Mouse (Mus musculus) G1E (cell line): ENCODE results near the gene Slc7a6. TPM values are rescaled to one million over a fixed set of nuclear protein-coding genes. Genes with fewer than 3 reads are reported as not detected.

Experiments
- ATAC-seq: 2 replicates; pipeline ENCODE4 v1.8.0; 2016; ENCODE audit warnings: mild to moderate bottlenecking; ENCODE audit not compliant: insufficient number of reproducible peaks, poor library complexity, low FRiP score, severe bottlenecking; ENCODE audit errors: extremely low read depth
- DNase-seq: peaks from one replicate; pipeline ENCODE4 v3.0.0; 2012; ENCODE audit warnings: low spot score
- H3K27me3 ChIP-seq: 2 replicates; pipeline ENCODE4 v1.6.1; 2012; ENCODE audit warnings: mild to moderate bottlenecking, low read length, inconsistent platforms; ENCODE audit not compliant: insufficient read depth
- H3K36me3 ChIP-seq: replicated peaks from 2 replicates; pipeline ENCODE3; 2012; ENCODE audit warnings: mild to moderate bottlenecking, inconsistent platforms
- H3K4me1 ChIP-seq: 2 replicates; pipeline ENCODE4 v1.6.1; 2012; ENCODE audit warnings: low read depth, low read length, inconsistent platforms, mixed read lengths; ENCODE audit not compliant: insufficient read depth
- H3K4me3 ChIP-seq: 2 replicates; pipeline ENCODE4 v1.5.1; 2012; ENCODE audit warnings: low read depth, mild to moderate bottlenecking, inconsistent platforms, low read length, moderate library complexity, mixed read lengths
- H3K9me3 ChIP-seq: replicated peaks from 2 replicates; pipeline ENCODE4 v1.6.1; 2012; ENCODE audit warnings: inconsistent platforms
- CTCF ChIP-seq: IDR thresholded peaks from 2 replicates; pipeline ENCODE4 v1.5.1; 2012; ENCODE audit warnings: low read depth, low read length, inconsistent platforms, mixed read lengths
- GATA1 ChIP-seq: IDR thresholded peaks from 2 replicates; pipeline ENCODE4 v1.6.1; 2012; ENCODE audit warnings: borderline replicate concordance, low read length, inconsistent platforms, mixed read lengths
- GATA2 ChIP-seq: IDR thresholded peaks from 2 replicates; pipeline ENCODE4 v1.6.1; 2012; ENCODE audit warnings: low read depth, low read length, inconsistent platforms, borderline replicate concordance
- POLR2AphosphoS5 ChIP-seq: IDR thresholded peaks from 2 replicates; pipeline ENCODE4 v1.6.1; 2012; ENCODE audit warnings: low read depth, low read length, inconsistent platforms; ENCODE audit not compliant: insufficient replicate concordance
- TAL1 ChIP-seq: conservative IDR thresholded peaks from 2 replicates; pipeline ENCODE4 v1.6.1; 2012; ENCODE audit warnings: low read depth, low read length, inconsistent platforms, mixed read lengths
- polyA plus RNA-seq: library from polyadenylated mRNA; stranded (reverse); fragments of >175 nt; gene quantifications from 2 replicates; pipeline ENCODE4 v1.2.3, GENCODE M21; 2012
- total RNA-seq, 2 experiments: library from RNA; stranded (forward) in 1 of 2; stranded (reverse) in 1 of 2; fragments of 200-1000 nt in 1 of 2; fragments of >200 nt in 1 of 2; fragmentation: Nextera tagmentation in 1 of 2; gene quantifications; 2 replicates each; pipeline ENCODE4 v1.2.3; 2014 to 2017

Gene Slc7a6
- total and polyA plus RNA-seq, 3 experiments: 1.3 to 7.1 (median 4.1) TPM

GRCm38 (mm10) chr8:106149025-106149424 is 19.6 kb upstream of the Slc7a6 start:
- H3K4me3 ChIP-seq: no peak overlapping the region
- H3K9me3 ChIP-seq: no peaks in the 10 kb centered on the region

GRCm38 (mm10) chr8:106149801-106150652 is 18.6 kb upstream of the Slc7a6 start, which contains the start of gene Pla2g15:
Gene Pla2g15, plus strand, starts transcription at chr8:106150399.
- DNase-seq (peak; percentile 69), ATAC-seq (peak; percentile 82)
- H3K4me1 ChIP-seq: peaks cover 54% of the 10 kb centered on the region
- H3K36me3 ChIP-seq: no peaks in the 10 kb centered on the region
- H3K4me3 ChIP-seq: peak within 1 kb of the TSS; percentile 73
- no peaks in the 10 kb centered on the region for H3K9me3 ChIP-seq
- TF ChIP-seq CTCF: no peak
- no peak for TF ChIP-seq GATA1
- no peak for TF ChIP-seq TAL1
- no peak for TF ChIP-seq POLR2AphosphoS5
- TF ChIP-seq GATA2: no peak
- peaks cover 87% of the 10 kb centered on the region for H3K27me3 ChIP-seq

More at GRCm38 (mm10) chr8:106149025-106149424, 19.6 kb upstream of the Slc7a6 start:
- Histone ChIP-seq H3K4me1 (peaks cover 51% of the 10 kb centered on the region), H3K27me3 (peaks cover 87% of the 10 kb centered on the region), H3K36me3 (no peaks in the 10 kb centered on the region)
- DNase-seq (no peak), ATAC-seq (no peak)
- TF ChIP-seq GATA2 (no peak), TAL1 (no peak), POLR2AphosphoS5 (no peak)

- no peak for DNase-seq
- ATAC-seq: no peak
- Histone ChIP-seq H3K4me3 (peak overlapping the region; percentile 73), H3K9me3 (no peaks in the 10 kb centered on the region), H3K27me3 (peaks cover 86% of the 10 kb centered on the region), H3K4me1 (peaks cover 50% of the 10 kb centered on the region), H3K36me3 (no peaks in the 10 kb centered on the region)
- no peak for TF ChIP-seq TAL1
- no peak for TF ChIP-seq POLR2AphosphoS5
- no peak for TF ChIP-seq GATA1
- TF ChIP-seq CTCF: no peak
- no peak for TF ChIP-seq GATA2
Observed at GRCm38 (mm10) chr8:106150653-106151000, 18.0 kb upstream of the Slc7a6 start.

- ATAC-seq (no peak), DNase-seq (no peak)
- no peaks in the 10 kb centered on the region for H3K36me3 ChIP-seq
- H3K9me3 ChIP-seq: no peaks in the 10 kb centered on the region
- H3K4me3 ChIP-seq: peak overlapping the region; percentile 73; the same call in 1 of the 2 replicates
- H3K27me3 ChIP-seq: peaks cover 84% of the 10 kb centered on the region
- TF ChIP-seq GATA1 (no peak), TAL1 (no peak), GATA2 (no peak), POLR2AphosphoS5 (no peak), CTCF (no peak)
- peaks cover 46% of the 10 kb centered on the region for H3K4me1 ChIP-seq
Observed at GRCm38 (mm10) chr8:106151041-106151440, 17.6 kb upstream of the Slc7a6 start.

DNA sequence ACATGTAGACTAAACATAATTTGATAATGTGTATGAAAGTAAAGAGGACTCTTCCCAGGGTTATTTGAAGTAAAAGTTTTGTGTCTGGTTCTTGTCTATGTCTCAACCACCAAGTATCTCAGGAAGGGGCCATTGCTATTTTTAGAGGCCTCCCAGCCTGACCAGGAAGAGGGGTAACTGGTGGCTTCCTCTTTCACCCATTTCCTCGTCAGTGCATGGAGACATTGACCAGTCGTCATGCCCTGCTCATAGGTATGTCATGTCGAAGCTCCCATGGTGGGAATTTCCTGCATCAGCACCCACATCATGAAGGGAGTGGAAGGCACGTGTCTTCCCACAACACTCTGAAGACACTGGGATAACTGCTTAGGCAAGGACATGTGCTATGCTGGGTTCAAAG is 15.8 kb upstream of the Slc7a6 start:
- no peaks in the 10 kb centered on the region for H3K36me3 ChIP-seq
- H3K27me3 ChIP-seq: peaks cover 76% of the 10 kb centered on the region
- TF ChIP-seq TAL1 (no peak), POLR2AphosphoS5 (no peak), GATA2 (no peak), CTCF (no peak), GATA1 (no peak)
- H3K4me1 ChIP-seq: peaks cover 50% of the 10 kb centered on the region
- no peak for DNase-seq
- no peak overlapping the region for H3K4me3 ChIP-seq
- no peaks in the 10 kb centered on the region for H3K9me3 ChIP-seq
- no peak for ATAC-seq

DNA sequence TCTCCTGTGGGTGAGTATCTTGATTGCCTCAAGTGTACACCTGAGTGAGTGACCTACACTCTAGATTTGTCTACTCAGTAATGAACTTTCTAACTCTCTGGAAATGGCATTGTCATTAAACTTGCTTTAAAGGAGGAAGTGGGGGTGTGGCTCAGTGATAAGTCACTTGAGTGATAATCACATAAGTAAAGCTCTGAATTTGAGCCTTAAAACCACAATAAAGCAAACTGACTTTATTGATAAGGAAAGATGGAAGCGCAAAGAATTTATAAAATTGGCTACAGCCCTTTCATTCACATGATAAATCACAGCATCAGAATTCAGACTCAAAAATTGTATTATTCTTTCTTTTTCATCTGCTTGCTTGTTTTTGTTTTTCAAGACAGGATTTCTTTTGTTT is 11.2 kb upstream of the Slc7a6 start:
- ATAC-seq (peak; percentile 71; the same call in 1 of the 2 replicates), DNase-seq (no peak)
- H3K27me3 ChIP-seq: peaks cover 74% of the 10 kb centered on the region
- H3K9me3 ChIP-seq: no peaks in the 10 kb centered on the region
- TF ChIP-seq TAL1: peak; percentile 55
- TF ChIP-seq CTCF: no peak
- TF ChIP-seq GATA2: no peak
- no peak for TF ChIP-seq GATA1
- no peak overlapping the region for H3K4me3 ChIP-seq
- H3K36me3 ChIP-seq: no peaks in the 10 kb centered on the region
- H3K4me1 ChIP-seq: peaks cover 31% of the 10 kb centered on the region

GRCm38 (mm10) chr8:106158381-106158780 is 10.3 kb upstream of the Slc7a6 start:
- TF ChIP-seq TAL1 (no peak), GATA2 (no peak)
- peaks cover 21% of the 10 kb centered on the region for H3K4me1 ChIP-seq
- no peak for ATAC-seq

More at GRCm38 (mm10) chr8:106158381-106158780, 10.3 kb upstream of the Slc7a6 start:
- no peak overlapping the region for H3K4me3 ChIP-seq
- no peak for DNase-seq
- H3K9me3 ChIP-seq: no peaks in the 10 kb centered on the region
- H3K27me3 ChIP-seq: peaks cover 74% of the 10 kb centered on the region
- H3K36me3 ChIP-seq: peaks cover 4% of the 10 kb centered on the region
